Mouse (Mus musculus) common myeloid progenitor, adult 5-6 weeks (primary cell): Measurements from ENCODE around the gene Map2k4. TPM values are rescaled to one million over a fixed set of nuclear protein-coding genes. Genes with fewer than 3 reads are reported as not detected.

ENCODE experiments used
- ATAC-seq: replicated peaks from 2 replicates; pipeline ENCODE4 v1.8.0; 2016; ENCODE audit warnings: low read depth, mild to moderate bottlenecking, moderate TSS enrichment, inconsistent platforms; ENCODE audit not compliant: poor library complexity, severe bottlenecking
- total RNA-seq: library from RNA; stranded (forward); fragments of 200-1000, 187-1606 nt; gene quantifications from 2 replicates; pipeline ENCODE4 v1.2.3, GENCODE M21; 2017

Gene Map2k4
- total RNA-seq, 1 experiment from 2014 or later: 37.9 TPM

- no peak for ATAC-seq
Measured at GRCm38 (mm10) chr11:65721615-65722014, 66.5 kb downstream of the Map2k4 start.

GRCm38 (mm10) chr11:65719960-65720359 lies 68.1 kb downstream of the Map2k4 start:
- 0 out of 2 replicates have a peak, but pooled peaks have one; percentile 8 for ATAC-seq

GRCm38 (mm10) chr11:65713830-65714229 lies 74.3 kb downstream of the Map2k4 start:
- ATAC-seq: 0 out of 2 replicates have a peak, but pooled peaks have one; percentile 22

GRCm38 (mm10) chr11:65712754-65713306 lies 75.3 kb downstream of the Map2k4 start:
- ATAC-seq: no peak

GRCm38 (mm10) chr11:65706784-65707183 lies 81.3 kb downstream of the Map2k4 start:
- no peak for ATAC-seq

- no peak for ATAC-seq
Measured at GRCm38 (mm10) chr11:65706176-65706575, 81.9 kb downstream of the Map2k4 start.

GRCm38 (mm10) chr11:65704861-65705260 lies 83.2 kb downstream of the Map2k4 start:
- no peak for ATAC-seq

- peak; percentile 76 for ATAC-seq
Measured at GRCm38 (mm10) chr11:65678824-65679402, 109.2 kb downstream of the Map2k4 start.

- ATAC-seq: no peak
Measured at GRCm38 (mm10) chr11:65667348-65667969, 120.6 kb downstream of the Map2k4 start.

- no peak for ATAC-seq
Measured at GRCm38 (mm10) chr11:65664903-65665302, 123.2 kb downstream of the Map2k4 start.

GRCm38 (mm10) chr11:65661790-65662522 lies 126.1 kb downstream of the Map2k4 start:
- ATAC-seq: no peak

GRCm38 (mm10) chr11:65653932-65654331 lies 134.2 kb downstream of the Map2k4 start:
- no peak for ATAC-seq

- ATAC-seq: no peak
Measured at GRCm38 (mm10) chr11:65651426-65651825, 136.7 kb downstream of the Map2k4 start.

- ATAC-seq: peak; percentile 72; the same call in 1 of the 2 replicates
Measured at GRCm38 (mm10) chr11:65649956-65650715, 138.0 kb downstream of the Map2k4 start.

GRCm38 (mm10) chr11:65649469-65649868 lies 138.6 kb downstream of the Map2k4 start:
- no peak for ATAC-seq

- no peak for ATAC-seq
Measured at GRCm38 (mm10) chr11:65646314-65646713, 141.8 kb downstream of the Map2k4 start.

GRCm38 (mm10) chr11:65644539-65644938 lies 143.6 kb downstream of the Map2k4 start:
- ATAC-seq: no peak

- no peak for ATAC-seq
Measured at GRCm38 (mm10) chr11:65640261-65640660, 147.8 kb downstream of the Map2k4 start.
